In the genomic region with DNA sequence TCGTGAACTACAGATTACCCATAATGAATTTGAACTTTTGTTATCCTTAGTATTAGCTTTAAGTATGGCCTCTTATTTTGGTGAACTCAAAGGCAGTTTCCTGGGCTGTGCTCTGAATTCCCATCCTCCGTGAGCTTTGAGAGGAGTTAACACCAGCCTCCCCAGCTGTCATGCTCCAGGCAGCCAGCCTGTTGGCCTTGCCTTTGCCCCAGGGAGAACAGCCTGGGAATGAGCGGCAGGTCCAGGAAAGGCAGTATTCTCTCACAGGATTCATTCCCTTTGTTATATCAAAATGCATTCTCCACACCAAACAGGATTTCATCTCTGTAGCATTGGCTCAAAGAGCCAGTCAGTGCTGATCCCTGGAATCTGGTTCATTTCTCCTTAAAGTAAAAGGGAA, we compare ENCODE assay signal across 21 mouse cellular contexts. TPM values are rescaled to one million over a fixed set of nuclear protein-coding genes. Genes with fewer than 3 reads are reported as not detected.
DNase-seq lines count a peak whose midpoint lies in the region; ATAC-seq and TF ChIP-seq lines count a peak whose summit lies in the region.
"Had no signal": no experiment of that assay in that cellular context is flagged by ENCODE, and none has a peak within 500 bp of the region (broad histone marks: within the 10 kb centered on the region; RNA-seq: fewer than 3 reads in every experiment).

No protein-coding gene starts in this region.

- no peaks in the 10 kb centered on the region for H3K36me3 ChIP-seq in hindbrain, postnatal 0 days (ENCODE audit: insufficient read depth, low read length)
- H3K36me3 ChIP-seq in neural tube, embryonic 14.5 days (ENCODE audit: control insufficient read depth, insufficient read depth, low read length): no peaks in the 10 kb centered on the region
- H3K36me3 ChIP-seq in forebrain, embryonic 14.5 days (ENCODE audit: control insufficient read depth, insufficient read depth, low read length): no peaks in the 10 kb centered on the region
- H3K36me3 ChIP-seq: forebrain, embryonic 15.5 days; heart, embryonic 12.5 days; limb, embryonic 13.5 days had no signal

- H3K9me3 ChIP-seq in hindbrain, postnatal 0 days (ENCODE audit: low read length): no peaks in the 10 kb centered on the region
- H3K9me3 ChIP-seq in neural tube, embryonic 14.5 days (ENCODE audit: control insufficient read depth, low read length): no peaks in the 10 kb centered on the region
- no peaks in the 10 kb centered on the region for H3K9me3 ChIP-seq in forebrain, embryonic 14.5 days (replicated peaks; ENCODE audit: control insufficient read depth, low read length)
- H3K9me3 ChIP-seq: forebrain, embryonic 15.5 days; heart, embryonic 12.5 days; limb, embryonic 13.5 days had no signal

- H3K9ac ChIP-seq in hindbrain, postnatal 0 days (replicated peaks; ENCODE audit: low read length): peak overlapping the region; percentile 21; the same call in 1 of the 2 replicates
- 0 out of 2 replicates have a peak overlapping the region, but pooled peaks have one; percentile 7 for H3K9ac ChIP-seq in neural tube, embryonic 14.5 days (replicated peaks; ENCODE audit: low read depth, low read length)
- no peak overlapping the region for H3K9ac ChIP-seq in forebrain, embryonic 14.5 days (ENCODE audit: low read length)
- H3K9ac ChIP-seq: forebrain, embryonic 15.5 days; heart, embryonic 12.5 days; limb, embryonic 13.5 days had no signal

- peak overlapping the region; percentile 23 for H3K4me3 ChIP-seq in hindbrain, postnatal 0 days (ENCODE audit: low read length)
- 0 out of 2 replicates have a peak overlapping the region, but pooled peaks have one; percentile 7 for H3K4me3 ChIP-seq in neural tube, embryonic 14.5 days (ENCODE audit: low read depth, low read length)
- no peak overlapping the region for H3K4me3 ChIP-seq in forebrain, embryonic 14.5 days (ENCODE audit: low read depth, low read length)
- H3K4me3 ChIP-seq: forebrain, embryonic 15.5 days; heart, embryonic 12.5 days; limb, embryonic 13.5 days had no signal

- no peak overlapping the region; the same call in 1 of the 2 replicates for H3K27ac ChIP-seq in hindbrain, postnatal 0 days
- H3K27ac ChIP-seq in neural tube, embryonic 14.5 days (ENCODE audit: low read depth, low read length): no peak overlapping the region
- H3K27ac ChIP-seq in forebrain, embryonic 14.5 days (ENCODE audit: low read depth, low read length): no peak overlapping the region
- H3K27ac ChIP-seq: forebrain, embryonic 15.5 days; limb, embryonic 13.5 days; macrophage; stomach, postnatal 0 days had no signal

- peaks cover 15% of the 10 kb centered on the region for H3K27me3 ChIP-seq in hindbrain, postnatal 0 days (ENCODE audit: insufficient read depth, low read length)
- H3K27me3 ChIP-seq in neural tube, embryonic 14.5 days (ENCODE audit: control insufficient read depth, insufficient read depth, low read length): peaks cover 11% of the 10 kb centered on the region
- H3K27me3 ChIP-seq in forebrain, embryonic 14.5 days (replicated peaks; ENCODE audit: control insufficient read depth, insufficient read depth, low read length): peaks cover 27% of the 10 kb centered on the region

- H3K4me1 ChIP-seq in hindbrain, postnatal 0 days (ENCODE audit: insufficient read depth, low read length): no peaks in the 10 kb centered on the region
- peaks cover 7% of the 10 kb centered on the region for H3K4me1 ChIP-seq in neural tube, embryonic 14.5 days (ENCODE audit: control insufficient read depth, insufficient read depth, low read length)
- peaks cover 7% of the 10 kb centered on the region for H3K4me1 ChIP-seq in forebrain, embryonic 14.5 days (ENCODE audit: control insufficient read depth, insufficient read depth, low read length)

- 40% methylated on average over 3 of the region's 3 CpGs for WGBS in hindbrain, postnatal 0 days
- WGBS in neural tube, embryonic 14.5 days: 35% methylated on average over 3 of the region's 3 CpGs
- 38% methylated on average over 3 of the region's 3 CpGs for WGBS in forebrain, embryonic 14.5 days

- no peak for ATAC-seq in hindbrain, postnatal 0 days
- ATAC-seq in neural tube, embryonic 14.5 days (ENCODE audit: low read depth): no peak
- ATAC-seq in frontal cortex, adult (ENCODE audit: low TSS enrichment): no peak
- ATAC-seq in forebrain, embryonic 14.5 days: no peak
- ATAC-seq: forebrain, embryonic 15.5 days had no signal

- DNase-seq in embryo, embryonic 11 days: peak; percentile 24
- DNase-seq in embryo, embryonic 9.5 days (ENCODE audit: extremely low spot score): no peak
- DNase-seq in cerebellum, adult 9-11 months: peak; percentile 55
- peak; percentile 68 for DNase-seq in hindbrain, postnatal 0 days (ENCODE audit: low spot score)
- no peak for DNase-seq in frontal cortex, adult 2 months (ENCODE audit: extremely low spot score in 1 of 2, low spot score in 1 of 2)
- DNase-seq in forebrain, embryonic 14.5 days (ENCODE audit: low spot score): no peak
- DNase-seq: adrenal gland, postnatal 10 days; B cell, adult 2 months; gastrocnemius, postnatal 10 days; kidney, adult 2 months; kidney, postnatal 4 days; layer of hippocampus, postnatal 36 days; lung, adult 18-20 months had no signal

- peak overlapping the region; percentile 70 for H3K4me2 ChIP-seq in hindbrain, postnatal 0 days (ENCODE audit: low read depth, low read length)
- peak overlapping the region; percentile 8; the same call in 1 of the 2 replicates for H3K4me2 ChIP-seq in neural tube, embryonic 14.5 days (ENCODE audit: low read depth, low read length)
- no peak overlapping the region for H3K4me2 ChIP-seq in forebrain, embryonic 14.5 days (ENCODE audit: low read length)
- H3K4me2 ChIP-seq: forebrain, embryonic 15.5 days; heart, embryonic 12.5 days; limb, embryonic 13.5 days had no signal

- TF ChIP-seq CTCF in hindbrain, postnatal 0 days (IDR thresholded peaks at IDR 0.05; ENCODE audit: low read depth): no peak

RNA-seq across cellular contexts. Expression of a gene that starts 3.1 kb away (rescaled TPM):
- total RNA-seq in hindbrain, postnatal 0 days (2014; rRNA removed): 163 and 181 TPM in 2 replicates
- polyA plus RNA-seq in hindbrain, postnatal 0 days (2015; fragmentation: Nextera tagmentation; extraction: Ambion mirVana): 56.8 and 64.9 TPM in 2 replicates
- polyA plus RNA-seq in neural tube, embryonic 14.5 days (2014; fragmentation: Nextera tagmentation; extraction: Ambion mirVana): 32.8 and 36.6 TPM in 2 replicates
- polyA plus RNA-seq in frontal cortex, adult 2 months (2012; rRNA removed): 26.0 and 36.1 TPM in 2 replicates
- 9.4 and 11.0 TPM in 2 replicates for polyA plus RNA-seq in forebrain, embryonic 14.5 days (2014; fragmentation: Nextera tagmentation; extraction: Ambion mirVana)
- total RNA-seq: hematopoietic stem cell, adult 5-6 weeks had no signal
- polyA plus RNA-seq: macrophage had no signal

Comparison
In these comparisons a context has a peak if more than half of its experiments do, and no peak if none do; other contexts are left out.
1. DNase-seq: peak in embryo, embryonic 11 days (single experiment), cerebellum, adult 9-11 months (single experiment) and hindbrain, postnatal 0 days (single experiment); none in embryo, embryonic 9.5 days (single experiment), frontal cortex, adult 2 months (0 of 2) and forebrain, embryonic 14.5 days (single experiment).